Mouse (Mus musculus): Measurements from ENCODE around the gene Gm42417. TPM values are rescaled to one million over a fixed set of nuclear protein-coding genes. Genes with fewer than 3 reads are reported as not detected.

Gm42417 gene
- polyA plus RNA-seq (2012; rRNA removed) = not detected in 2 replicates

DNA sequence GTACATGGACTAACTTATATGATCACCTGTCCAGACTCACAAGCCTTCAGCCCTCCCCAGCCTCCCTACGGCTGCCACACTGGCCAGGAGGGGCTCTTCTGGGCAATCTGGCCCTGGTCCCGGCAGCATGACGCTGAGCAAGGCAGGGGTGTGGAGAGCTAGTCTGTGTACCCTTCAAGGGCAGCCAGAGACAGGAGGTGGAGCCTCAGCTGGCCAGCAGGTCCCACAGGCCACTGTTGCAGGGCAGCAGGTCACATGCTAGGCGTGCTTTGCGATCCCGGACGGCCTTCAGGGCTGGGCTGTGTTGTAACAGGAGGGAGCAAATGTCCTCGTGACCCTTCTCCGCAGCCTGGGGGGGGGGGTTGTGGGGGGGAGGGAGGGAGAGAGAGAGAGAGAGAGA is at the start of gene Gm42417:
Gene Gm42417 (minus strand): TSS at position 244 of the 400 bp plus-strand sequence.
- Histone ChIP-seq H3K4me3 (ENCODE audit: extremely low read depth, insufficient read depth, insufficient read length) (no peak within 1 kb of the TSS), H3K27ac (ENCODE audit: insufficient read depth, low read length) (no peak within 1 kb of the TSS), H3K4me1 (ENCODE audit: control insufficient read depth, insufficient read depth, insufficient read length) (no peaks in the 10 kb centered on the region), H3K27me3 (ENCODE audit: control insufficient read depth, insufficient read depth, low read length) (no peaks in the 10 kb centered on the region), H3K36me3 (ENCODE audit: control insufficient read depth, insufficient read depth, low read length) (peaks cover 27% of the 10 kb centered on the region)
- no peak for DNase-seq (ENCODE audit: low read depth in 1 of 2, low spot score in 2 of 2)
- no peak for TF ChIP-seq CTCF (IDR thresholded peaks at IDR 0.05; ENCODE audit: extremely low read depth, insufficient read depth, insufficient read length, insufficient replicate concordance)
- no peak for TF ChIP-seq POLR2A (IDR thresholded peaks at IDR 0.05; ENCODE audit: low read depth, low read length)
- 95% methylated on average over 9 of the region's 9 CpGs for WGBS

GRCm38 (mm10) chr1:36587860-36588259 is 48.6 kb upstream of the Gm42417 start:
- H3K36me3 ChIP-seq (ENCODE audit: control insufficient read depth, insufficient read depth, low read length) = no peaks in the 10 kb centered on the region
- no peak for DNase-seq (ENCODE audit: low read depth in 1 of 2, low spot score in 2 of 2)
- H3K4me1 ChIP-seq (ENCODE audit: control insufficient read depth, insufficient read depth, insufficient read length) = peaks cover 11% of the 10 kb centered on the region; the same call in 1 of the 2 replicates
- no peak for TF ChIP-seq POLR2A (IDR thresholded peaks at IDR 0.05; ENCODE audit: low read depth, low read length)
- no peak for TF ChIP-seq CTCF (IDR thresholded peaks at IDR 0.05; ENCODE audit: extremely low read depth, insufficient read depth, insufficient read length, insufficient replicate concordance)
- H3K4me3 ChIP-seq (ENCODE audit: extremely low read depth, insufficient read depth, insufficient read length) = no peak overlapping the region
- 78% methylated on average over 6 of the region's 6 CpGs for WGBS
- H3K27ac ChIP-seq (ENCODE audit: insufficient read depth, low read length) = no peak overlapping the region
- H3K27me3 ChIP-seq (ENCODE audit: control insufficient read depth, insufficient read depth, low read length) = no peaks in the 10 kb centered on the region

- H3K4me3 ChIP-seq (ENCODE audit: extremely low read depth, insufficient read depth, insufficient read length) = no peak overlapping the region
Observed at GRCm38 (mm10) chr1:36586288-36586687, 47.1 kb upstream of the Gm42417 start.

GRCm38 (mm10) chr1:36583408-36584116 is 44.3 kb upstream of the Gm42417 start:
- WGBS = 81% methylated on average over 8 of the region's 8 CpGs
- TF ChIP-seq POLR2A (IDR thresholded peaks at IDR 0.05; ENCODE audit: low read depth, low read length) = no peak
- no peak for TF ChIP-seq CTCF (IDR thresholded peaks at IDR 0.05; ENCODE audit: extremely low read depth, insufficient read depth, insufficient read length, insufficient replicate concordance)
- H3K27me3 ChIP-seq (ENCODE audit: control insufficient read depth, insufficient read depth, low read length) = no peaks in the 10 kb centered on the region
- H3K4me3 ChIP-seq (ENCODE audit: extremely low read depth, insufficient read depth, insufficient read length) = no peak overlapping the region
- DNase-seq (ENCODE audit: low read depth in 1 of 2, low spot score in 2 of 2) = no peak
- H3K4me1 ChIP-seq (ENCODE audit: control insufficient read depth, insufficient read depth, insufficient read length) = peaks cover 4% of the 10 kb centered on the region; the same call in 1 of the 2 replicates
- no peak overlapping the region for H3K27ac ChIP-seq (ENCODE audit: insufficient read depth, low read length)
- H3K36me3 ChIP-seq (ENCODE audit: control insufficient read depth, insufficient read depth, low read length) = no peaks in the 10 kb centered on the region

More at GRCm38 (mm10) chr1:36586288-36586687, 47.1 kb upstream of the Gm42417 start:
- Histone ChIP-seq H3K4me1 (ENCODE audit: control insufficient read depth, insufficient read depth, insufficient read length) (peaks cover 7% of the 10 kb centered on the region; the same call in 1 of the 2 replicates), H3K27me3 (ENCODE audit: control insufficient read depth, insufficient read depth, low read length) (no peaks in the 10 kb centered on the region), H3K36me3 (ENCODE audit: control insufficient read depth, insufficient read depth, low read length) (no peaks in the 10 kb centered on the region), H3K27ac (ENCODE audit: insufficient read depth, low read length) (no peak overlapping the region)
- DNase-seq (ENCODE audit: low read depth in 1 of 2, low spot score in 2 of 2) = no peak
- WGBS = 86% methylated on average over 4 of the region's 4 CpGs
- TF ChIP-seq POLR2A (IDR thresholded peaks at IDR 0.05; ENCODE audit: low read depth, low read length) (no peak), CTCF (IDR thresholded peaks at IDR 0.05; ENCODE audit: extremely low read depth, insufficient read depth, insufficient read length, insufficient replicate concordance) (no peak)

DNA sequence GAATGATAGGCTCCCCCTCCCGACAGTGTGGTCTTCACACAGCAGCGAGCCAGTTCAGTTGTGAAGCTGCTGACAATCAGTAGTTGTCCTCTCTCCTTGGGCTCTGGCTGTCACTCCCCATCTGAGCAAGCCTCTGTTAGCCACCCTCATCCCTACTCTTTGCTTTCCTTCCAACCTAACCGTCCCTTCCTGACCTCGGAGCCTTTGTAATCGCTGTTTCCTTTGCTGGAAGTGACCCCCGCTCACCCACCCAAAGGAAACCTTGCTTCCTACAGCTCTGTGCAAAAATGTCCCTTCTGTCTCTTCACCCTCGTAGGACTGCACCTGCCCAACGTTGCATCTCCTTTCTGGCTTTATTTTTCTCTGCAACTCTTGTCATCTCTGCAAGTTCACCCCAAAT is 43.0 kb upstream of the Gm42417 start:
- TF ChIP-seq CTCF (IDR thresholded peaks at IDR 0.05; ENCODE audit: extremely low read depth, insufficient read depth, insufficient read length, insufficient replicate concordance) (no peak), POLR2A (IDR thresholded peaks at IDR 0.05; ENCODE audit: low read depth, low read length) (no peak)
- H3K36me3 ChIP-seq (ENCODE audit: control insufficient read depth, insufficient read depth, low read length) = no peaks in the 10 kb centered on the region
- no peak overlapping the region for H3K27ac ChIP-seq (ENCODE audit: insufficient read depth, low read length)
- WGBS = 79% methylated on average over 8 of the region's 8 CpGs
- no peak overlapping the region for H3K4me3 ChIP-seq (ENCODE audit: extremely low read depth, insufficient read depth, insufficient read length)
- no peaks in the 10 kb centered on the region for H3K27me3 ChIP-seq (ENCODE audit: control insufficient read depth, insufficient read depth, low read length)
- H3K4me1 ChIP-seq (ENCODE audit: control insufficient read depth, insufficient read depth, insufficient read length) = peaks cover 4% of the 10 kb centered on the region; the same call in 1 of the 2 replicates
- no peak for DNase-seq (ENCODE audit: low read depth in 1 of 2, low spot score in 2 of 2)

DNA sequence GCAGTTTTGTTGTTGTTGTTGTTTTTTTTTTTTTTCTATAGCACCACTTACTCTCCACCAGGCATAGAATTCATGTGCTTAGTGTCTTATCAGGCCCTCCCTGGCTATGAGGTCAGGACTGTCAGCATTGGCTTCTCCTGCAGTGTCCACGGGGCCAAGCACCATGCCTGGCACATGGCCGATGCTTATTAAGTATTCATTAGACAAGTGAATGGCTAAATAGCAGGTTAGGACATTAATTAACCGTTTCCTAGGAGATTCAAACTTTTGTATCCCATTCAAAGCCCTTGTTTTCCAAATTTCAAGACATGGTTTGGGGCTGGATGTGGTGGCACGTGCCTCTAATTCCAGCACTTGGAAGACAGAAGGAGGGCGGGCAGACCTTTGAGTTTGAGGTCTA is 42.0 kb upstream of the Gm42417 start:
- H3K27ac ChIP-seq (ENCODE audit: insufficient read depth, low read length) = no peak overlapping the region
- H3K27me3 ChIP-seq (ENCODE audit: control insufficient read depth, insufficient read depth, low read length) = no peaks in the 10 kb centered on the region
- no peak for DNase-seq (ENCODE audit: low read depth in 1 of 2, low spot score in 2 of 2)
- no peaks in the 10 kb centered on the region for H3K36me3 ChIP-seq (ENCODE audit: control insufficient read depth, insufficient read depth, low read length)
- peaks cover 4% of the 10 kb centered on the region; the same call in 1 of the 2 replicates for H3K4me1 ChIP-seq (ENCODE audit: control insufficient read depth, insufficient read depth, insufficient read length)
- 89% methylated on average over 5 of the region's 5 CpGs for WGBS
- no peak overlapping the region for H3K4me3 ChIP-seq (ENCODE audit: extremely low read depth, insufficient read depth, insufficient read length)
- TF ChIP-seq CTCF (IDR thresholded peaks at IDR 0.05; ENCODE audit: extremely low read depth, insufficient read depth, insufficient read length, insufficient replicate concordance) = no peak
- TF ChIP-seq POLR2A (IDR thresholded peaks at IDR 0.05; ENCODE audit: low read depth, low read length) = no peak

All from spleen, adult 2 months (tissue).